Mouse (Mus musculus): Measurements from ENCODE around the gene Gpc5. TPM values are rescaled to one million over a fixed set of nuclear protein-coding genes. Genes with fewer than 3 reads are reported as not detected.

The Gpc5 gene
- total and polyA plus RNA-seq, 2 experiments: not detected

GRCm38 (mm10) chr14:116167401-116167800, 1075.4 kb downstream of the Gpc5 start:
- DNase-seq (ENCODE audit: extremely low read depth, low read depth, low spot score): no peak
- TF ChIP-seq POLR2A (IDR thresholded peaks at IDR 0.05; ENCODE audit: extremely low read depth, insufficient read depth, low read length) (no peak), CTCF (IDR thresholded peaks at IDR 0.05; ENCODE audit: low read depth, low read length) (no peak)
- Histone ChIP-seq H3K4me3 (ENCODE audit: insufficient read depth, low read depth, low read length) (no peak overlapping the region), H3K4me1 (ENCODE audit: control insufficient read depth, insufficient read depth, low read length) (no peaks in the 10 kb centered on the region), H3K27me3 (ENCODE audit: control insufficient read depth, insufficient read depth, low read length) (no peaks in the 10 kb centered on the region), H3K27ac (replicated peaks; ENCODE audit: insufficient read depth, low read depth, low read length) (no peak overlapping the region), H3K79me2 (ENCODE audit: control insufficient read depth, insufficient read depth, low read length) (no peaks in the 10 kb centered on the region), H3K36me3 (ENCODE audit: control insufficient read depth, insufficient read depth, low read length) (no peaks in the 10 kb centered on the region), H3K9ac (ENCODE audit: low read depth, low read length) (no peak overlapping the region)

- 72% methylated on average over 5 of the region's 5 CpGs for WGBS
- Histone ChIP-seq H3K79me2 (ENCODE audit: control insufficient read depth, insufficient read depth, low read length) (no peaks in the 10 kb centered on the region), H3K4me3 (ENCODE audit: insufficient read depth, low read depth, low read length) (no peak overlapping the region), H3K27me3 (ENCODE audit: control insufficient read depth, insufficient read depth, low read length) (no peaks in the 10 kb centered on the region), H3K36me3 (ENCODE audit: control insufficient read depth, insufficient read depth, low read length) (no peaks in the 10 kb centered on the region), H3K27ac (replicated peaks; ENCODE audit: insufficient read depth, low read depth, low read length) (no peak overlapping the region), H3K4me1 (ENCODE audit: control insufficient read depth, insufficient read depth, low read length) (no peaks in the 10 kb centered on the region), H3K9ac (ENCODE audit: low read depth, low read length) (no peak overlapping the region)
- no peak for TF ChIP-seq CTCF (IDR thresholded peaks at IDR 0.05; ENCODE audit: low read depth, low read length)
- no peak for TF ChIP-seq POLR2A (IDR thresholded peaks at IDR 0.05; ENCODE audit: extremely low read depth, insufficient read depth, low read length)
- no peak for DNase-seq (ENCODE audit: extremely low read depth, low read depth, low spot score)
These were observed 1077.1 kb downstream of the Gpc5 start for GRCm38 (mm10) chr14:116169129-116169528.

GRCm38 (mm10) chr14:116186981-116187380, 1095.0 kb downstream of the Gpc5 start:
- Histone ChIP-seq H3K27ac (replicated peaks; ENCODE audit: insufficient read depth, low read depth, low read length) (no peak overlapping the region), H3K4me3 (ENCODE audit: insufficient read depth, low read depth, low read length) (no peak overlapping the region), H3K36me3 (ENCODE audit: control insufficient read depth, insufficient read depth, low read length) (no peaks in the 10 kb centered on the region), H3K27me3 (ENCODE audit: control insufficient read depth, insufficient read depth, low read length) (no peaks in the 10 kb centered on the region), H3K4me1 (ENCODE audit: control insufficient read depth, insufficient read depth, low read length) (no peaks in the 10 kb centered on the region), H3K9ac (ENCODE audit: low read depth, low read length) (no peak overlapping the region), H3K79me2 (ENCODE audit: control insufficient read depth, insufficient read depth, low read length) (no peaks in the 10 kb centered on the region)
- 85% methylated on average over 4 of the region's 4 CpGs for WGBS
- TF ChIP-seq POLR2A (IDR thresholded peaks at IDR 0.05; ENCODE audit: extremely low read depth, insufficient read depth, low read length) (no peak), CTCF (IDR thresholded peaks at IDR 0.05; ENCODE audit: low read depth, low read length) (no peak)
- DNase-seq (ENCODE audit: extremely low read depth, low read depth, low spot score): no peak

GRCm38 (mm10) chr14:116206977-116207376, 1115.0 kb downstream of the Gpc5 start:
- Histone ChIP-seq H3K4me1 (ENCODE audit: control insufficient read depth, insufficient read depth, low read length) (peaks cover 6% of the 10 kb centered on the region), H3K79me2 (ENCODE audit: control insufficient read depth, insufficient read depth, low read length) (no peaks in the 10 kb centered on the region), H3K27me3 (ENCODE audit: control insufficient read depth, insufficient read depth, low read length) (no peaks in the 10 kb centered on the region), H3K4me3 (ENCODE audit: insufficient read depth, low read depth, low read length) (no peak overlapping the region), H3K27ac (replicated peaks; ENCODE audit: insufficient read depth, low read depth, low read length) (no peak overlapping the region), H3K9ac (ENCODE audit: low read depth, low read length) (no peak overlapping the region), H3K36me3 (ENCODE audit: control insufficient read depth, insufficient read depth, low read length) (no peaks in the 10 kb centered on the region)
- TF ChIP-seq POLR2A (IDR thresholded peaks at IDR 0.05; ENCODE audit: extremely low read depth, insufficient read depth, low read length) (no peak), CTCF (IDR thresholded peaks at IDR 0.05; ENCODE audit: low read depth, low read length) (peak; percentile 72)
- DNase-seq (ENCODE audit: extremely low read depth, low read depth, low spot score): peak; percentile 64
- WGBS: 25% methylated on average over 6 of the region's 6 CpGs

- no peaks in the 10 kb centered on the region for H3K27me3 ChIP-seq (ENCODE audit: control insufficient read depth, insufficient read depth, low read length)
- WGBS: 28% methylated on average over 3 of the region's 3 CpGs
- H3K27ac ChIP-seq (replicated peaks; ENCODE audit: insufficient read depth, low read depth, low read length): peak overlapping the region; percentile 63
- TF ChIP-seq POLR2A (IDR thresholded peaks at IDR 0.05; ENCODE audit: extremely low read depth, insufficient read depth, low read length): no peak
- no peak for TF ChIP-seq CTCF (IDR thresholded peaks at IDR 0.05; ENCODE audit: low read depth, low read length)
- peak; percentile 92 for DNase-seq (ENCODE audit: extremely low read depth, low read depth, low spot score)
- no peaks in the 10 kb centered on the region for H3K79me2 ChIP-seq (ENCODE audit: control insufficient read depth, insufficient read depth, low read length)
- no peak overlapping the region for H3K9ac ChIP-seq (ENCODE audit: low read depth, low read length)
- H3K4me3 ChIP-seq (ENCODE audit: insufficient read depth, low read depth, low read length): no peak overlapping the region
- H3K36me3 ChIP-seq (ENCODE audit: control insufficient read depth, insufficient read depth, low read length): no peaks in the 10 kb centered on the region
- peaks cover 6% of the 10 kb centered on the region for H3K4me1 ChIP-seq (ENCODE audit: control insufficient read depth, insufficient read depth, low read length)
These were observed 1116.6 kb downstream of the Gpc5 start for GRCm38 (mm10) chr14:116208581-116208980.

DNA sequence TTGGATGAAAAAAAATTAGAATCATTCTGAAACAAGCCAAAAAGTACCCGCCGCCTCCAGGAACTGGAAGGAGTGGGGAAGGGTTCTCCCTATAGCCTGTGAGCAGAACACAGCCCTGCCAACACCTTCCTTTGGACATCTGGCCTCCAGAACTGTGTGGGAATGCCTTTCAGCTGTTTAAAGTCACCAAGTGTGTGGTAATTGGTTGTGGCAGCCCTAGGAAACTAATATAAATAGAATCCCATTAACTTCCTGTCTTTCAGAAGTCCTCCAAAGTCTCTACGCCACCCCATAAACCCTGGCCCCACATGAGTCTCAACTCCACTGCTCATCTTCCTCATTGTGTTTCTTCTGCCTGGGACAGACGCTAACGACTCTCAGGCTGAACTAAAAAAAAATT, 1117.0 kb downstream of the Gpc5 start:
- Histone ChIP-seq H3K27me3 (ENCODE audit: control insufficient read depth, insufficient read depth, low read length) (no peaks in the 10 kb centered on the region), H3K4me3 (ENCODE audit: insufficient read depth, low read depth, low read length) (no peak overlapping the region), H3K9ac (ENCODE audit: low read depth, low read length) (no peak overlapping the region), H3K4me1 (ENCODE audit: control insufficient read depth, insufficient read depth, low read length) (peaks cover 6% of the 10 kb centered on the region), H3K79me2 (ENCODE audit: control insufficient read depth, insufficient read depth, low read length) (no peaks in the 10 kb centered on the region), H3K27ac (replicated peaks; ENCODE audit: insufficient read depth, low read depth, low read length) (peak overlapping the region; percentile 93), H3K36me3 (ENCODE audit: control insufficient read depth, insufficient read depth, low read length) (no peaks in the 10 kb centered on the region)
- TF ChIP-seq POLR2A (IDR thresholded peaks at IDR 0.05; ENCODE audit: extremely low read depth, insufficient read depth, low read length) (no peak), CTCF (IDR thresholded peaks at IDR 0.05; ENCODE audit: low read depth, low read length) (no peak)
- DNase-seq (ENCODE audit: extremely low read depth, low read depth, low spot score): peak; percentile 74
- 60% methylated on average over 5 of the region's 5 CpGs for whole genome bisulfite sequencing
